Mouse (Mus musculus) MEL-GATA-1-ER (cell line): ENCODE data around the gene Ccin.

Source experiments
- DNase-seq: peaks from one replicate; pipeline ENCODE4 v3.0.0-alpha.2; 2012; ENCODE audit warnings: low read depth; ENCODE audit errors: extremely low read depth

Ccin gene

DNA sequence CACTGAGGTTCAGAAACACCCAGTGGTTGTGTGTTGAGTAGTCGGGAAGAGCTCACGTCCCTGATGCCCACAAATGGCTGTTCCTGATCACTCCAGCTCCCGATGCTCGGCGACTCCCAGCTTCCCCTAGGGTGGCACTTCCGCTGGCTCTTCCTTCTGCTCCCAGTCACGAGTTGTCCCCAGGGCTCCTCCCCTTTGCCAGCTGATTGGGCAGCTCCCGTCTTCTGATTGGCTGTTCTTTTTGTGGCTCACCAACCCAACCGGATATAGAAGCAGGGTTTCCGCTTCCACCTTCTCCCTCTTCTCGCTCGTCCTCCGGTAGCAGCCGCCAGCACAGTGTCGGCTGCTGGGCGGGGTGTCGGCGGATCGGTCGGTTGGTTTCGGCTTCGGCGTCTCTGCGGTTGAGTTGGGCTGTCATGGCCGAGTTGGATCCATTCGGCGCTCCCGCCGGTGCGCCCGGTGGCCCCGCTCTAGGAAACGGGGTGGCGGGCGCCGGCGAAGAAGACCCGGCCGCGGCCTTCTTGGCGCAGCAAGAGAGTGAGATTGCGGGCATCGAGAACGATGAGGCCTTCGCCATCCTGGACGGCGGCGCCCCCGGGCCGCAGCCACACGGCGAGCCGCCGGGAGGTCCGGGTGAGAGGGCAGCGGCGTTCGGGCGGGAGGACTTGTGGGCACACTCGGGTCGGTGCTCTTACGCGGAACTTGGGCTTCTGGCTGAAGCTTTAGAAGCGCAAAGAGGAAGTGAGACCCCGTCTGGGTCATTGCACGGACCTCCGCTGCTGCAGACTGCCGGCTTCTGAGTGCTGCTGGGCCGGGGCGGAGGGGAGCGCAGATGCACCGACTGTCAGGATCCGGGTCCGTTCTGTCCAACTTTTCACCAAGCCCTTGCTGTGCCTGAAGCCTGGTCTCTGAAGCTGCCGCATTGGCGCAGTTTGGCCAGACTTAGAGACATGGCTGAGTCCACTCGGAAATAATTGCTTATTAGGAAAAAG is 29.4 kb downstream of the Ccin start:
- DNase-seq, result peak; percentile 96

DNA sequence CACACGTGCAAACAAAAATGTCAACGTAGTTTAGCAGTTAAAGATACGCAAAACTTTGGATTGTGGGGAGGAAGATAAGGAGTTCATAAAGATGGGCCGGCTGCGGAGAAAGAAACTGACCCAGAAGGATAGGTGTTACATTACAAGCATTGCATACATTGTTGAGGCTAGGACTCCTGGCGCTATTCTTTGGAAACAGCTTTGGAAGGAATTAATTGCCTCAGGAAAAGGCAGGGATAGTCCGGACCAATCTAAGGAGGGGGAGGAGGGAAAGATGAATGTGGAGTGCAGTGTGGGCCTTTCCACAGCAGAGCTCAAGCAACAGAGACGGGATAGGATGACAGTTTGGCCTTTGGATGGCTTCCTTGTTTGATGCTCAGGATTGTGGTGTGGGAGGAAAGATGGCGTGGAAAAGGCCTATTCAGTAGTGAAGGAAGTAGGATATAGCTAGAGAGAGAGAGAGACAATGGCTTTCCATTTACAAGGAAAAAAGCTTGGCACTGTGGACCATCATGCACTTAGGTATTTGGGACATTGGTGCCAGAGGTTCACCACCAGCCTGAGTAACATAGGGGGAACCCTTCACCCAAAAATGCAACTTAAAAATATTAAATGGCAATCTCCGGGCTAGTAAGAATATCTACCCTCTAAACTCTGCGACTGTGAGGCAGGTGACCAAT is 30.2 kb downstream of the Ccin start:
- no peak for DNase-seq

DNA sequence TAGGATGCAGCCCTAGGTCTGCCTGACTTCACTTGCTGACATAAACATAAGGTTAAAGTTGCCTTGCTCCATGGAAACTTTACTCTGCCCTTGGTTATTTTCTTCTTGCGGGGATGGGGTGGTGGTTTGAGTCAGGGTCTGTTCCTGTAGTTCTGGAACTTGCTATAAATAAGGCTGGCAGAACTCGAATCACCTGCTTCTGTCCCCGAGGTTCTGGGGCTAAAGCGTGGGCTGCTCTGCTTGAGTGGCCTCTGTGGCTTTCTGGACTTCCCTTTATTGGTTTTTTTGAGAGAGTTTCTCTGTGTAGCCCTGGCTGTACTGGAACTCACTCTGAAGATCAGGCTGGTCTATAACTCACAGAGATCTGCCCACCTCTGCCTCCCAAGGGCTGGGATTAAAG is 32.8 kb downstream of the Ccin start:
- DNase-seq, result no peak

DNA sequence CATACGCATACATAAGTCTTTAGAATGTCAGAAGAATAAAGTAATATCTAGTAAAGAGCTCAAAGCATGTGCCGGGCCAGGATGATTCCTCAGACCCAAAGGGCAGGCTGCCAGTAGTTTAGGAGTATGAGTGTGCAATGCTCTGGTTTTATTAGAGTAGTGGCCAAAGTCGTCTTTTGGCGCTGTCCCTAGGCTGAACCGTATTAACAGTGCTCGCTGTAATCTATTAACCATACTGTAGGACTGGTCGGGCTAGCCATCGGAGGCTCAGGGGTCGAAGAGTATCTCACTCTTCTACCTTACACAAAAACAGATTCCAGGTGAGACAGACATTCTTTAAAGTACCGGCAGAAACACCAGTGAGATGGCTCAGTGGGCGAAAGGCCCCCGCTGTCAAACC is 33.5 kb downstream of the Ccin start:
- no peak for DNase-seq

DNA sequence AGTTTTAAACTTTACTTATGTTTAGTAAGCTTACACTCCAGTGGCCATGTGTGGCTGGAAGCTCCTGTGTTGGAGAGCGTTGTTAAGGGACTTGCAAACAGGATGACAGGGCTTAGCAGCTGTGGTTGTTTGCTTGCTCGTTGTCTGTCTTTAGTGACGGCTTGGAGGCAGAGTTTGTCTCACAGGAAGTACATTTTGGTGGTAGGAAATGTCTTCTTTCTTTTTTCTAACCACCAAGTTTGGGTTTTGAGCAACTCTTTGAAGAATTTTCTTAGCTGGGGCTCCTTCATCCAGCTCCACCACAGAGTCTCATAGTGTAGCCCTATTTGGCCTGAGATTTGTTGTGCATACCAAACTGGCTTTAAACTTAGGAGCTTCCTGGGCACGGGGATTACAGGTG is 39.0 kb downstream of the Ccin start:
- DNase-seq, result no peak

DNA sequence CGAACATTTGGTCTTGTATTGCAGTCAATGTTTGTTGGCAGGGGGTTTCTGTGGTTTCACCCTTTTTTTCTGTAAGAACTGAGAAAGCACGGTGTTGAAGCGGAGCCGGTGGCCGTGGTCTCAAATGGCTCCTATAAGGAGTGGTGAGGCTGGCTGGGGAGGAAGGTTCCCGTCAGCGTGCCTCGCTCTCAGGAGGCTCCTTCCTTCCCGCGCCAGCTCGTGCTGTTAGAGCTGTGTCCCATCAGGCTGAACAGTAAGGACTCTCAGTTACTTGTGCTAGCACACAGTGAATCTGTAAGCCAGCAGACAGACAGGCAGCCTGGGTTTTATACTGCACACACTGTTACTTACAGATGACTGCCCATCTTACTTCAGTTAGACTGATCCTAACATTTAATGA is 39.5 kb downstream of the Ccin start:
- DNase-seq, result no peak

DNA sequence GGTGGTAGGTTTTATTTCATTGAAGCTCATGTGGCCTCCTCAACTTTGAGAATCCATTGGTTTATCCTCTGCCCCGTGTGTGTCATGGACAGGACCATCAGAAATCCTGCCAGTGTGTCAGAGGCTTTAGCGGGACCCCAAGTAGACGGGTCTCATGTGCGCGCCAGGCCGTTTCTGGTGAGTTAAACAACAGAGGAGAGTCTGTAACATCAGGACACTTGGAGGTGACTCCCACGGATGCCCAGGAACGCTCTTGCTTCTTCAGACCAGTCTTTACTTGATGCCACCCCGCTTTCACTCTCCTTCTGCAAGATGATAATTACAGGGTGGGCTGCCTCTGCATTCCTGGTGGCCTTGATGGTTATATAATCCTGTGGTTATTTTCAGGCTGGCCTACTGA is 40.4 kb downstream of the Ccin start:
- no peak for DNase-seq

DNA sequence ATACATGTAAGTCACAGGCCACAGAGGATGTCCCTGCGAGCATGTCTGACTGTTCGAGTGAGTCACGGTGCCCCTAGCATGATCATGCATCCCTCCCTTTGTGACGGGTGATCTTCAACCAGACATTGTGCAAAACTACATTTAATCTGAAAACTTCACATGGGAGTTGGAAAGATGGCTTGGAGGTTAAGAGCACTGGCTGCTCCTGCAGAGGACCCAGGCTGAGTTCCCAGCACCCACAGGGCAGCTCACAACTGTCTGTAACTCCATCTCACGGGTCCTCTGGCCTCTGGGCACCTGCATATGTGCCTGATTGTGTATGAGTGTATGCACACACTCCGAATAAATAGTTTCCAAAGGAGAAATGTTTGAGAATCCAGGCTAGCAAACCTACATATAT is 41.0 kb downstream of the Ccin start:
- DNase-seq, result no peak

DNA sequence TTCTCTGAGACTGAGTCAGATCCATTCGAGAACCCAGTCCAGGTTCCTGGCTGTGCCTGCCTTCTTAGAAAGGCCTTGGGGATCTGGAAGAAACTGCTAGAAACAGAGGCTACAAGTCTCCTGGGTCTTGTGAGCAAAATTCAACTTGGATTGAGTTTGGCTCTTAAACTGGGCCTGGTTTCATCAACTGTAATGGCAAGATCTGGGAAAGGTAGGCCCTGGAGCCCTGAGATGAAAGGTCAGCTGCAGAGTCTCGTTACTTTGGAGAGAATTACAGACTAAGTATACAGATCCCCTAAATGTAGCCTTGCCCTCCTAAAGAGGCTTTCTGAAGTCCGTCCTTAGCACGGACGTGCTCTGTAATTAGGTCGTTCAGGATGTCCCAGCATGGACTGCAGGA is 42.3 kb downstream of the Ccin start:
- DNase-seq, result no peak

DNA sequence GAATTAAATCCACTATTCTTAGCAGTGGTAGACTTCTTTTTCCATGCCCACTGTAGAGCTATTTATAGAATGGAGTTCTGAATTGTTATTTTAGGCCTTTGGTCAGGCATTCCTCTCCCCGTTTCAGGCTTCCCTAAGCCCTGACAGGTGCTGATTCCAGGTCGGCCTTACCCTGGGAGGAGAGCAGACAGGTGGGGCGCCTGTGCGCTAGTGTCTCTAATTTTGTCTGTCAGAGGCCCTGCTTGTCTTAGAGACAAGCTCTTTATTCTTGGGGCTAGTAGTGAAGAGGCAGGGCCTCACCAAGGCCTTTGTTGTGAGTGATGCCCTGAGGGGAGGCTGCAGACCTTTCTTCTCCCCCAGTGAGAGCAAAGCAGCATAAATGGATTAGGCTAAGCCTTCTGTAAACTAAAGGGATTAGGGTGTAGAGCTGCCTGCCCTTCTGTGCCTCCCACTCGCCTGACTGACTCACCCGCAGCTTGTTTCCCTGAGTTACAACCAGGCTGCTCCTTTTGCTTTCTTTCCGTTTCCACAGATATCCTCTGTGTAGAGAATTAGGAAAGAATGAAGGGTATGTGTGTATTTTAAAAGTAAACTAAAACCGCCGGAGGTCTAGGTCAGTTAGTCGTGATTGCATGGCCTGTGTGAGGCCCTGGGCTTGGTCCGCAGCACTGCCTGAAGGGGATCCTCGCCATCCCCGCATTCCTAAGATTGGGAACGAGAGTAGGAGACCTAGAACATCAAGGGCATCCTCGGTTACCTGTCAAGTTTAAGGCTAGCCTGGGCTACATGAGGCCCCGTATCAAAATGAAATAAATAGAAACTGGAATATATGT is 45.2 kb downstream of the Ccin start:
- no peak for DNase-seq

DNA sequence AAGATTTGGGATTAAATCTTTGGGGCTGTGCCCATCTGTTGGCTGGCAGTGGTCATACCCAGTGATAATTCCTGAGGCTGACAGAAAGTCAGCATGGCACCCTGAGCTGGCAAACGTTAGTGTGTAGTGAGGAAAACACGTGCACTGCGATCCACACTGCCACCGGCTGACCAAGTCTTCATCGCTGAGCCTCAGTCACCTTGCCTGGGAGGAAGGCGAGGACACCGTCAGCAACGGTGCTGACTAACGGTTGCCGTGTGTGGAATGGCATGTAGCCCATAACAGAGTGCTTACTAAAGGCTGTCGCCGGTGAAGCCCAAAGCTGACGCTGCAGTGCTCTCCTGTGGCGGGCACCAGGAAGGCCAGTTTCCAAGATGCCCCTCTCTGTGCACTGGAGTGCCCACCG is 46.4 kb downstream of the Ccin start:
- DNase-seq, result no peak

DNA sequence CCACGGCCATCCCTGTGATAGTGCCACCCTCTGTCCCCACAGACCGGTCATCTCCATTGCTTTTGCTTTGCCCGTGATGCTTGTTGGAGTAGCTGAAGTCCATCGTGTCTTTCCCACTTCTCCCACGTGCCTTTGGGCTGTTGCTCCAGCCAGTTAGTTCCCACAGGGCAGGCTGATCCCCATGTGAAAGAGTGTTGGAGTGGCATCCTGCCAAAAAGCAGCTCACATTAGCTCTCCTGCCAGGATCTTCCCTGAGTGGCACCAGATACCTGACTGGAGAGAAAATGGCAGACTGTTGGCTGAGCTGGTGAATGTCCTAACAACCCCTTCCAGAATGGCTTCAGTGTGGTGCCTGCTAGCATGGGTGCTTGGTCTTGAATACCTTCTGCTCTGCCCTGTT is 48.2 kb downstream of the Ccin start:
- no peak for DNase-seq
